Mouse (Mus musculus) CH12.LX (cell line): ENCODE measurements around the gene Mrpl44. TPM values are rescaled to one million over a fixed set of nuclear protein-coding genes. Genes with fewer than 3 reads are reported as not detected.

Experiments used
- DNase-seq: peaks from one replicate; pipeline ENCODE4 v3.0.0-alpha.2; 2013; ENCODE audit errors: extremely low read depth
- H3K27ac ChIP-seq: 2 replicates; pipeline ENCODE4 v1.5.1; 2012; ENCODE audit warnings: low read depth, mild to moderate bottlenecking, control low read depth, moderate library complexity; ENCODE audit not compliant: insufficient read depth
- H3K27me3 ChIP-seq: replicated peaks from 2 replicates; pipeline ENCODE3; 2012; ENCODE audit warnings: inconsistent platforms
- H3K36me3 ChIP-seq, 2 experiments: replicated peaks in 1 of 2; 2 replicates each; pipeline versions ENCODE3 to v1.6.1; 2012; ENCODE audit warnings: inconsistent platforms in 1 of 2, low read length in 1 of 2, mild to moderate bottlenecking in 1 of 2, mixed read lengths in 1 of 2, moderate library complexity in 1 of 2; ENCODE audit not compliant: control insufficient read depth in 1 of 2, insufficient read depth in 1 of 2
- H3K4me1 ChIP-seq, 2 experiments: 2 replicates each; pipeline ENCODE4 v1.6.1; 2012; ENCODE audit warnings: inconsistent platforms in 1 of 2, moderate library complexity in 1 of 2; ENCODE audit not compliant: insufficient read depth in 2 of 2, control insufficient read depth in 1 of 2
- H3K4me2 ChIP-seq: 2 replicates; pipeline ENCODE4 v1.6.1; 2012; ENCODE audit warnings: low read depth, mild to moderate bottlenecking, control low read depth; ENCODE audit not compliant: poor library complexity, insufficient read depth, severe bottlenecking
- H3K4me3 ChIP-seq, 3 experiments: fragments of 150-350 bp in 1 of 3; sonication (generic) in 1 of 3; replicated peaks in 1 of 3; 2 replicates each; pipeline versions ENCODE3 to v1.5.1; 2011 to 2012; ENCODE audit warnings: low read depth in 2 of 3, low read length in 2 of 3, mild to moderate bottlenecking in 2 of 3, moderate library complexity in 2 of 3, control low read depth in 1 of 3, improper control_type of control experiment in 1 of 3, inconsistent platforms in 1 of 3, mixed read lengths in 1 of 3; ENCODE audit not compliant: poor library complexity in 1 of 3
- H3K79me2 ChIP-seq: replicated peaks from 2 replicates; pipeline ENCODE4 v1.6.1; 2012; ENCODE audit warnings: mild to moderate bottlenecking, moderate library complexity; ENCODE audit not compliant: control insufficient read depth, poor library complexity, insufficient read depth, severe bottlenecking; ENCODE audit errors: extremely low read depth
- H3K9ac ChIP-seq: 2 replicates; pipeline ENCODE4 v1.6.1; 2012; ENCODE audit warnings: low read depth, mild to moderate bottlenecking, control low read depth, moderate library complexity; ENCODE audit not compliant: insufficient read depth
- H3K9me3 ChIP-seq: replicated peaks from 2 replicates; pipeline ENCODE3; 2012; ENCODE audit warnings: low read length, inconsistent platforms, mixed read lengths
- BHLHE40 ChIP-seq: IDR thresholded peaks from 2 replicates; pipeline ENCODE4 v1.6.1; 2011; ENCODE audit warnings: mild to moderate bottlenecking, low read depth, low read length, improper control_type of control experiment
- CTCF ChIP-seq, 2 experiments: IDR thresholded peaks in 1 of 2; conservative IDR thresholded peaks in 1 of 2; 2 replicates each; pipeline ENCODE4 v1.5.1; 2011 to 2012; ENCODE audit warnings: low read depth in 2 of 2, low read length in 2 of 2, improper control_type of control experiment in 1 of 2, inconsistent platforms in 1 of 2, mild to moderate bottlenecking in 1 of 2, moderate library complexity in 1 of 2
- HCFC1 ChIP-seq: IDR thresholded peaks from 2 replicates; pipeline ENCODE4 v1.6.1; 2012; ENCODE audit warnings: low read depth, mild to moderate bottlenecking, inconsistent platforms, low read length, improper control_type of control experiment
- IRF4 ChIP-seq: IDR thresholded peaks from 2 replicates; pipeline ENCODE4 v1.6.1; 2014; ENCODE audit warnings: low read depth, mild to moderate bottlenecking, inconsistent platforms, low read length, improper control_type of control experiment
- JUND ChIP-seq: conservative IDR thresholded peaks from 2 replicates; pipeline ENCODE4 v1.6.1; 2011; ENCODE audit warnings: low read depth, low read length, improper control_type of control experiment
- MAFK ChIP-seq: IDR thresholded peaks from 2 replicates; pipeline ENCODE4 v1.6.1; 2011; ENCODE audit warnings: low read length, improper control_type of control experiment; ENCODE audit not compliant: insufficient replicate concordance
- MAZ ChIP-seq: IDR thresholded peaks from 2 replicates; pipeline ENCODE4 v1.6.1; 2012; ENCODE audit warnings: low read depth, mild to moderate bottlenecking, inconsistent platforms, low read length, improper control_type of control experiment, moderate library complexity
- MXI1 ChIP-seq: IDR thresholded peaks from 2 replicates; pipeline ENCODE4 v1.6.1; 2011; ENCODE audit warnings: mild to moderate bottlenecking, low read depth, low read length, improper control_type of control experiment
- MYC ChIP-seq: IDR thresholded peaks from 2 replicates; pipeline ENCODE4 v1.6.1; 2011; ENCODE audit warnings: low read depth, mild to moderate bottlenecking, improper control_type of control experiment, low read length
- NELFE ChIP-seq: IDR thresholded peaks from 2 replicates; pipeline ENCODE4 v1.6.1; 2011; ENCODE audit warnings: low read depth, low read length, improper control_type of control experiment
- NRF1 ChIP-seq: IDR thresholded peaks from 2 replicates; pipeline ENCODE4 v1.6.1; 2014; ENCODE audit warnings: low read depth, mild to moderate bottlenecking, inconsistent platforms, low read length, improper control_type of control experiment, moderate library complexity
- PAX5 ChIP-seq: IDR thresholded peaks from 2 replicates; pipeline ENCODE4 v1.6.1; 2012; ENCODE audit warnings: low read length, inconsistent platforms, mixed read lengths
- RAD21 ChIP-seq: IDR thresholded peaks from 2 replicates; pipeline ENCODE4 v1.6.1; 2011; ENCODE audit warnings: low read depth, mild to moderate bottlenecking, low read length, improper control_type of control experiment, moderate library complexity
- RCOR1 ChIP-seq: conservative IDR thresholded peaks from 2 replicates; pipeline ENCODE4 v1.6.1; 2012; ENCODE audit warnings: low read depth, mild to moderate bottlenecking, inconsistent platforms, low read length, improper control_type of control experiment
- SMC3 ChIP-seq: IDR thresholded peaks from 2 replicates; pipeline ENCODE4 v1.6.1; 2011; ENCODE audit warnings: low read depth, low read length, improper control_type of control experiment
- TBP ChIP-seq: conservative IDR thresholded peaks from 2 replicates; pipeline ENCODE4 v1.6.1; 2011; ENCODE audit warnings: low read depth, low read length, improper control_type of control experiment
- UBTF ChIP-seq: IDR thresholded peaks from 2 replicates; pipeline ENCODE4 v1.6.1; 2012; ENCODE audit warnings: low read depth, mild to moderate bottlenecking, inconsistent platforms, low read length, improper control_type of control experiment, moderate library complexity
- USF1 ChIP-seq: IDR thresholded peaks from 2 replicates; pipeline ENCODE4 v1.6.1; 2014; ENCODE audit warnings: low read depth, mild to moderate bottlenecking, inconsistent platforms, low read length, improper control_type of control experiment
- USF2 ChIP-seq: conservative IDR thresholded peaks from 2 replicates; pipeline ENCODE4 v1.6.1; 2011; ENCODE audit warnings: low read depth, low read length, improper control_type of control experiment
- ZC3H11A ChIP-seq: IDR thresholded peaks from 2 replicates; pipeline ENCODE4 v1.6.1; 2012; ENCODE audit warnings: low read depth, mild to moderate bottlenecking, inconsistent platforms, low read length, improper control_type of control experiment
- ZKSCAN1 ChIP-seq: IDR thresholded peaks from 2 replicates; pipeline ENCODE4 v1.6.1; 2012; ENCODE audit warnings: low read depth, inconsistent platforms, low read length, improper control_type of control experiment, borderline replicate concordance
- ZMIZ1 ChIP-seq: IDR thresholded peaks from 2 replicates; pipeline ENCODE4 v1.6.1; 2012; ENCODE audit warnings: low read depth, mild to moderate bottlenecking, inconsistent platforms, low read length, improper control_type of control experiment
- ZNF384 ChIP-seq: IDR thresholded peaks from 2 replicates; pipeline ENCODE4 v1.6.1; 2012; ENCODE audit warnings: low read depth, low read length, improper control_type of control experiment, inconsistent platforms
- dilution Hi-C: fragments of 300-500 bp; cut with MboI; formaldehyde crosslinking; loops from 2 replicates; pipeline ENCODE4 v1.14.3; 2020; ENCODE audit warnings: low sequenced_read_pairs; ENCODE audit not compliant: extremely low pct_unique_long_range_greater_than_20kb, extremely low pct_ligation_motif_present
- in situ Hi-C: fragments of 300-500 bp; cut with MboI; formaldehyde crosslinking; loops from 3 replicates; pipeline ENCODE4 v1.14.3; 2019; ENCODE audit warnings: low sequenced_read_pairs, low pct_ligation_motif_present, low pct_unique_long_range_greater_than_20kb, mixed read lengths
- polyA plus RNA-seq: library from polyadenylated mRNA; unstranded; fragments of >175 nt; gene quantifications from 2 replicates; pipeline ENCODE4 v1.2.1, GENCODE M21; 2012; ENCODE audit warnings: low read depth; ENCODE audit not compliant: insufficient read length
- total RNA-seq, 2 experiments: library from RNA; depleted of rRNA; stranded (reverse); fragments of 300-350 nt in 1 of 2; fragments of >200 nt in 1 of 2; gene quantifications; 2 replicates each; pipeline ENCODE4 v1.2.3; 2012 to 2014

The Mrpl44 gene
- total and polyA plus RNA-seq, 3 experiments: 63.7 to 129 (median 84.3) TPM

GRCm38 (mm10) chr1:79815446-79815845, 39.6 kb downstream of the Mrpl44 start:
- in situ Hi-C loops: no loop called here
- TF ChIP-seq MAZ (no peak), NRF1 (no peak), NELFE (no peak), ZC3H11A (no peak), BHLHE40 (no peak), IRF4 (no peak), USF1 (no peak), CTCF (conservative IDR thresholded peaks at IDR 0.05 in 1 of 2, IDR thresholded peaks at IDR 0.05 in 1 of 2; ENCODE audit: low read depth in 2 of 2, low read length in 2 of 2) (no peak), RCOR1 (no peak), SMC3 (no peak), MAFK (no peak), MYC (no peak), TBP (no peak), HCFC1 (no peak), PAX5 (no peak), UBTF (no peak), RAD21 (no peak), ZKSCAN1 (no peak), MXI1 (no peak)
- TF ChIP-seq, all 38 proteins: peak for 0
- Histone ChIP-seq H3K27me3 (no peaks in the 10 kb centered on the region), H3K36me3 (peaks cover 0 to 3% of the 10 kb centered on the region in 2 experiments), H3K9me3 (no peaks in the 10 kb centered on the region), H3K9ac (no peak overlapping the region), H3K27ac (no peak overlapping the region), H3K4me3 (no peak overlapping the region), H3K79me2 (no peaks in the 10 kb centered on the region), H3K4me1 (no peaks in the 10 kb centered on the region), H3K4me2 (no peak overlapping the region)
- DNase-seq: no peak
- dilution Hi-C loops: no loop called here

DNA sequence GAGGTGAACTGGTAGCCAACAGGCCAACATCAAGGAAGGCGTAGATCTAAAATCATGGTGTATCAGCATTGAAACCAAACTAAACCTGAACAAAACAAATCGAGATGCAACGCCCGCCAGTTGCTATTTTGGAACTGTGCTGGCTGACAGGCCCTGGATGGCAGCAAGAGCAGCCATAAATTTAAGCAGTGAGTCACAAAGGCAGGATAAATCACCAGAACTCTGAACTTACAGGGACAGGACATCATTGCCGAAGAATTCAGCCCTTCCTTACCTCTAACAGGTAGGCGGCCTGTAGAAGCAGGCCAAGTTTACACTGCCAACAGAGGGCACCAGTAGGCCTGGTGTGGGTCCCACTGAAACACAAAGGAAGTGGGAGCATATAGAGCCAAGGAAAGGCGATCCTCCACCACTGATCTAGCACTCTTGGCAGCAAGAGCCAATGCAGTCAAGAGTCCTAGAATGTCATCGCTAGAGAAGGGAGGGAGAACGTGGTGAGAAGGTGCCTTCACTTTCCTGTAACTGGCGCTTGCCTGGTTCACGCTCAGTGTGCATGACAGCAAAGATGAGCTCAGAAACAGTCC, 43.6 kb downstream of the Mrpl44 start:
- H3K27ac ChIP-seq: no peak overlapping the region
- no peak overlapping the region for H3K4me2 ChIP-seq
- peaks cover 15 to 24% of the 10 kb centered on the region in 2 experiments for H3K4me1 ChIP-seq
- no peaks in the 10 kb centered on the region for H3K9me3 ChIP-seq
- no peak overlapping the region for H3K9ac ChIP-seq
- peaks cover 0 to 7% of the 10 kb centered on the region in 2 experiments for H3K36me3 ChIP-seq
- no peak for TF ChIP-seq NRF1
- TF ChIP-seq BHLHE40: no peak
- TF ChIP-seq USF1: no peak
- peak; percentile 37 for TF ChIP-seq RAD21
- no peak for TF ChIP-seq ZNF384
- TF ChIP-seq HCFC1: no peak
- TF ChIP-seq USF2: no peak
- peak; percentile 41 for TF ChIP-seq SMC3
- TF ChIP-seq MAZ: no peak
- TF ChIP-seq CTCF (conservative IDR thresholded peaks at IDR 0.05 in 1 of 2, IDR thresholded peaks at IDR 0.05 in 1 of 2; ENCODE audit: low read depth in 2 of 2, low read length in 2 of 2): peak in 1 of 2 experiments; percentile 50; a peak in 2 of 4 replicates
- TF ChIP-seq ZMIZ1: no peak
- no peak for TF ChIP-seq JUND
- no peaks in the 10 kb centered on the region for H3K27me3 ChIP-seq
- in situ Hi-C loops (no loop called here), dilution Hi-C loops (no loop called here)
- no peak for DNase-seq
- no peaks in the 10 kb centered on the region for H3K79me2 ChIP-seq
- no peak overlapping the region for H3K4me3 ChIP-seq
